Mouse (Mus musculus): ENCODE measurements at regions not wholly inside any gene's neighbourhood (a gene's known extent, or its start where the extent isn't known, plus 50 kb on each side); places are given as distances from the start of the nearest gene placed in this dataset.

- no peak for DNase-seq (ENCODE audit: low spot score)
These were observed 578.5 kb downstream of the Ets1 start for GRCm38 (mm10) chr9:33214523-33214922.

GRCm38 (mm10) chr9:33220981-33221380 is 585.0 kb downstream of the Ets1 start:
- no peak for DNase-seq (ENCODE audit: low spot score)

GRCm38 (mm10) chr9:33222066-33222805 is 586.2 kb downstream of the Ets1 start:
- DNase-seq (ENCODE audit: low spot score), result no peak

- no peak for DNase-seq (ENCODE audit: low spot score)
These were observed 597.7 kb downstream of the Ets1 start for GRCm38 (mm10) chr9:33233699-33234131.

GRCm38 (mm10) chr9:33238190-33238589 is 602.2 kb downstream of the Ets1 start:
- DNase-seq (ENCODE audit: low spot score), result no peak

GRCm38 (mm10) chr9:33238846-33239245 is 602.8 kb downstream of the Ets1 start:
- DNase-seq (ENCODE audit: low spot score), result no peak

GRCm38 (mm10) chr9:33240506-33240905 is 604.5 kb downstream of the Ets1 start:
- no peak for DNase-seq (ENCODE audit: low spot score)

- no peak for DNase-seq (ENCODE audit: low spot score)
These were observed 605.1 kb downstream of the Ets1 start for GRCm38 (mm10) chr9:33240914-33241635.

- DNase-seq (ENCODE audit: low spot score), result peak; percentile 18
These were observed 610.9 kb downstream of the Ets1 start for GRCm38 (mm10) chr9:33246932-33247331.

GRCm38 (mm10) chr9:33258241-33258640 is 622.2 kb downstream of the Ets1 start:
- DNase-seq (ENCODE audit: low spot score), result no peak

GRCm38 (mm10) chr9:33260171-33260570 is 624.1 kb downstream of the Ets1 start:
- peak; percentile 35 for DNase-seq (ENCODE audit: low spot score)

- no peak for DNase-seq (ENCODE audit: low spot score)
These were observed 653.4 kb downstream of the Ets1 start for GRCm38 (mm10) chr9:33289381-33289780.

- DNase-seq (ENCODE audit: low spot score), result no peak
These were observed 656.1 kb downstream of the Ets1 start for GRCm38 (mm10) chr9:33292116-33292515.

- DNase-seq (ENCODE audit: low spot score), result no peak
These were observed 659.9 kb downstream of the Ets1 start for GRCm38 (mm10) chr9:33295925-33296324.

- DNase-seq (ENCODE audit: low spot score), result no peak
These were observed 683.6 kb downstream of the Ets1 start for GRCm38 (mm10) chr9:33319525-33320025.

- no peak for DNase-seq (ENCODE audit: low spot score)
These were observed 691.7 kb downstream of the Ets1 start for GRCm38 (mm10) chr9:33327722-33328121.

- no peak for DNase-seq (ENCODE audit: low spot score)
These were observed 714.2 kb downstream of the Ets1 start for GRCm38 (mm10) chr9:33350258-33350657.

- DNase-seq (ENCODE audit: low spot score), result no peak
These were observed 720.6 kb downstream of the Ets1 start for GRCm38 (mm10) chr9:33356621-33357020.

- no peak for DNase-seq (ENCODE audit: low spot score)
These were observed 724.9 kb downstream of the Ets1 start for GRCm38 (mm10) chr9:33360966-33361365.

GRCm38 (mm10) chr9:33389170-33389569 is 753.1 kb downstream of the Ets1 start:
- no peak for DNase-seq (ENCODE audit: low spot score)

- no peak for DNase-seq (ENCODE audit: low spot score)
These were observed 768.7 kb downstream of the Ets1 start for GRCm38 (mm10) chr9:33404691-33405090.

- DNase-seq (ENCODE audit: low spot score), result no peak
These were observed 771.5 kb downstream of the Ets1 start for GRCm38 (mm10) chr9:33407517-33407916.

- DNase-seq (ENCODE audit: low spot score), result no peak
These were observed 787.8 kb downstream of the Ets1 start for GRCm38 (mm10) chr9:33423781-33424180.

Data from ovary, postnatal 36 days (tissue).